Mouse (Mus musculus) embryonic facial prominence, embryonic 13.5 days (tissue): ENCODE data around the gene Gm14569. TPM values are rescaled to one million over a fixed set of nuclear protein-coding genes. Genes with fewer than 3 reads are reported as not detected.

Experiments used
- microRNA-seq: library from miRNA; unstranded; fragments of <30 nt; microRNA quantifications from one replicate; pipeline ENCODE4, GENCODE M21; 2016
- polyA plus RNA-seq: library from polyadenylated mRNA; unstranded; fragments of >200 nt; fragmentation: Nextera tagmentation; extraction: Ambion mirVana; gene quantifications from 2 replicates; pipeline ENCODE4 v1.2.1, GENCODE M21; 2015

The Gm14569 gene
- polyA plus RNA-seq, 1 experiment from 2014 or later, result not detected

Small RNAs within 50 kb of the gene (microRNA-seq; reads per million reads assigned to microRNA genes)
- not detected for gene Gm44485

Other genes with a start within 250 kb of the Gm14569 start
- 0.45 and 0.63 TPM in 2 replicates for gene Lonrf3, start 163.5 kb downstream of the Gm14569 start, polyA plus RNA-seq
- not detected in 2 replicates for gene Gm6268, start 90.5 kb downstream of the Gm14569 start, polyA plus RNA-seq
- 368 and 407 TPM in 2 replicates for gene Pgrmc1, start 106.4 kb upstream of the Gm14569 start, polyA plus RNA-seq
- gene Akap17b, start 153.6 kb upstream of the Gm14569 start, polyA plus RNA-seq, result 2.9 and 3.5 TPM in 2 replicates